Mouse (Mus musculus) liver, embryonic 14.5 days (tissue): ENCODE measurements at regions not wholly inside any gene's neighbourhood (a gene's known extent, or its start where the extent isn't known, plus 50 kb on each side); places are given as distances from the start of the nearest gene placed in this dataset.

Experiments used
- CTCF ChIP-seq: IDR thresholded peaks from 2 replicates; pipeline ENCODE4 v1.5.1; 2016; ENCODE audit warnings: antibody characterized with exemption, low read depth, control low read depth
- EP300 ChIP-seq: IDR thresholded peaks from 2 replicates; pipeline ENCODE4 v1.6.1; 2016; ENCODE audit warnings: antibody characterized with exemption, low read depth

GRCm38 (mm10) chr4:55703346-55703916, 171.2 kb upstream of the Klf4 start:
- TF ChIP-seq CTCF (no peak), EP300 (no peak)
